8 mouse cellular contexts compared by ENCODE assay signal in genomic region chr2:37766027-37766761, GRCm38 (mm10). TPM values are rescaled to one million over a fixed set of nuclear protein-coding genes. Genes with fewer than 3 reads are reported as not detected.
A peak's percentile ranks its signal among the peaks of the same experiment; 100 is the strongest.
DNase-seq lines count a peak whose midpoint lies in the region; ATAC-seq lines count a peak whose summit lies in the region.

No protein-coding gene starts in this region.

- H3K36me3 ChIP-seq in midbrain, embryonic 10.5 days, result no peaks in the 10 kb centered on the region
- H3K36me3 ChIP-seq in midbrain, embryonic 16.5 days (ENCODE audit: control insufficient read depth, insufficient read depth, low read length), result no peaks in the 10 kb centered on the region
- H3K36me3 ChIP-seq in forebrain, embryonic 14.5 days (ENCODE audit: control insufficient read depth, insufficient read depth, low read length), result no peaks in the 10 kb centered on the region
- no peaks in the 10 kb centered on the region for H3K36me3 ChIP-seq in liver, embryonic 12.5 days
- no peaks in the 10 kb centered on the region for H3K36me3 ChIP-seq in stomach, embryonic 16.5 days (ENCODE audit: control insufficient read depth, insufficient read depth, low read length)

- H3K4me1 ChIP-seq in midbrain, embryonic 10.5 days, result peaks cover 68% of the 10 kb centered on the region
- H3K4me1 ChIP-seq in midbrain, embryonic 16.5 days (ENCODE audit: control insufficient read depth, insufficient read depth, low read length), result peaks cover 19% of the 10 kb centered on the region
- peaks cover 15% of the 10 kb centered on the region for H3K4me1 ChIP-seq in forebrain, embryonic 14.5 days (ENCODE audit: control insufficient read depth, insufficient read depth, low read length)
- peaks cover 13% of the 10 kb centered on the region for H3K4me1 ChIP-seq in liver, embryonic 12.5 days
- peaks cover 34% of the 10 kb centered on the region for H3K4me1 ChIP-seq in stomach, embryonic 16.5 days (ENCODE audit: control insufficient read depth, insufficient read depth, low read length)

- DNase-seq in midbrain, embryonic 10.5 days (ENCODE audit: low spot score), result peak; percentile 45
- DNase-seq in forebrain, embryonic 14.5 days (ENCODE audit: low spot score), result peak; percentile 46
- no peak for DNase-seq in layer of hippocampus, adult 9-10 months (ENCODE audit: low spot score)
- no peak for DNase-seq in right cerebral cortex, postnatal 4 days

- peak overlapping the region; percentile 20; the same call in 1 of the 2 replicates for H3K4me3 ChIP-seq in midbrain, embryonic 10.5 days
- H3K4me3 ChIP-seq in midbrain, embryonic 16.5 days (ENCODE audit: low read depth, low read length), result no peak overlapping the region
- no peak overlapping the region for H3K4me3 ChIP-seq in forebrain, embryonic 14.5 days (ENCODE audit: low read depth, low read length)
- no peak overlapping the region for H3K4me3 ChIP-seq in liver, embryonic 12.5 days
- no peak overlapping the region for H3K4me3 ChIP-seq in stomach, embryonic 16.5 days (replicated peaks; ENCODE audit: low read length)

- peak overlapping the region; percentile 77 for H3K27ac ChIP-seq in midbrain, embryonic 10.5 days (replicated peaks)
- H3K27ac ChIP-seq in midbrain, embryonic 16.5 days (ENCODE audit: low read length), result no peak overlapping the region
- H3K27ac ChIP-seq in forebrain, embryonic 14.5 days (ENCODE audit: low read depth, low read length), result no peak overlapping the region
- no peak overlapping the region for H3K27ac ChIP-seq in liver, embryonic 12.5 days
- H3K27ac ChIP-seq in stomach, embryonic 16.5 days (ENCODE audit: low read length), result no peak overlapping the region

- H3K4me2 ChIP-seq in midbrain, embryonic 16.5 days (ENCODE audit: low read length), result no peak overlapping the region
- H3K4me2 ChIP-seq in forebrain, embryonic 14.5 days (ENCODE audit: low read length), result no peak overlapping the region
- H3K4me2 ChIP-seq in liver, embryonic 12.5 days, result no peak overlapping the region
- H3K4me2 ChIP-seq in stomach, embryonic 16.5 days (ENCODE audit: low read depth, low read length), result no peak overlapping the region

- no peak for ATAC-seq in midbrain, embryonic 16.5 days
- peak; percentile 30; the same call in 1 of the 2 replicates for ATAC-seq in forebrain, embryonic 14.5 days
- 0 out of 2 replicates have a peak, but pooled peaks have one; percentile 10 for ATAC-seq in liver, embryonic 12.5 days
- 0 out of 2 replicates have a peak, but pooled peaks have one; percentile 6 for ATAC-seq in stomach, embryonic 16.5 days (ENCODE audit: insufficient read depth, low FRiP score)
- ATAC-seq in cerebellum, adult (ENCODE audit: insufficient number of reproducible peaks, low FRiP score, low TSS enrichment), result no peak

- H3K9ac ChIP-seq in midbrain, embryonic 16.5 days (ENCODE audit: low read depth, low read length), result no peak overlapping the region
- no peak overlapping the region for H3K9ac ChIP-seq in forebrain, embryonic 14.5 days (ENCODE audit: low read length)
- H3K9ac ChIP-seq in liver, embryonic 12.5 days, result no peak overlapping the region
- no peak overlapping the region for H3K9ac ChIP-seq in stomach, embryonic 16.5 days (ENCODE audit: low read length)

- no peaks in the 10 kb centered on the region for H3K9me3 ChIP-seq in midbrain, embryonic 10.5 days (replicated peaks)
- no peaks in the 10 kb centered on the region for H3K9me3 ChIP-seq in midbrain, embryonic 16.5 days (replicated peaks; ENCODE audit: control insufficient read depth, low read length, poor library complexity, severe bottlenecking)
- H3K9me3 ChIP-seq in forebrain, embryonic 14.5 days (replicated peaks; ENCODE audit: control insufficient read depth, low read length), result no peaks in the 10 kb centered on the region
- no peaks in the 10 kb centered on the region for H3K9me3 ChIP-seq in liver, embryonic 12.5 days (replicated peaks)
- no peaks in the 10 kb centered on the region for H3K9me3 ChIP-seq in stomach, embryonic 16.5 days (replicated peaks; ENCODE audit: control insufficient read depth, low read length)

- WGBS in midbrain, embryonic 10.5 days, result 37% methylated on average over 10 of the region's 11 CpGs
- 31% methylated on average over 10 of the region's 11 CpGs for WGBS in midbrain, embryonic 16.5 days
- WGBS in forebrain, embryonic 14.5 days, result 39% methylated on average over 10 of the region's 11 CpGs
- 35% methylated on average over 11 of the region's 11 CpGs for WGBS in liver, embryonic 12.5 days (ENCODE audit: insufficient replicate concordance)
- WGBS in stomach, embryonic 16.5 days, result 52% methylated on average over 10 of the region's 11 CpGs

- peaks cover 85% of the 10 kb centered on the region for H3K27me3 ChIP-seq in midbrain, embryonic 10.5 days (ENCODE audit: low read depth, poor library complexity, severe bottlenecking)
- H3K27me3 ChIP-seq in midbrain, embryonic 16.5 days (ENCODE audit: control insufficient read depth, insufficient read depth, low read depth, low read length), result no peaks in the 10 kb centered on the region
- H3K27me3 ChIP-seq in forebrain, embryonic 14.5 days (replicated peaks; ENCODE audit: control insufficient read depth, insufficient read depth, low read length), result no peaks in the 10 kb centered on the region
- H3K27me3 ChIP-seq in liver, embryonic 12.5 days (replicated peaks), result peaks cover 41% of the 10 kb centered on the region
- peaks cover 16% of the 10 kb centered on the region for H3K27me3 ChIP-seq in stomach, embryonic 16.5 days (ENCODE audit: control insufficient read depth, insufficient read depth, low read length)

RNA-seq across cellular contexts. Expression of gene Crb2, which starts 9.9 kb away (rescaled TPM):
- polyA plus RNA-seq in midbrain, embryonic 10.5 days (2016; fragmentation: Nextera tagmentation; extraction: Ambion mirVana), result 31.1 and 31.4 TPM in 2 replicates
- 4.2 and 5.3 TPM in 2 replicates for polyA plus RNA-seq in midbrain, embryonic 16.5 days (2015; fragmentation: Nextera tagmentation; extraction: Ambion mirVana)
- polyA plus RNA-seq in forebrain, embryonic 14.5 days (2014; fragmentation: Nextera tagmentation; extraction: Ambion mirVana), result 4.0 and 4.2 TPM in 2 replicates
- 1.5 and 1.6 TPM in 2 replicates for polyA plus RNA-seq in liver, embryonic 12.5 days (2016; fragmentation: Nextera tagmentation; extraction: Ambion mirVana)
- 0.94 and 1.7 TPM in 2 replicates for polyA plus RNA-seq in stomach, embryonic 16.5 days (2015; fragmentation: Nextera tagmentation; extraction: Ambion mirVana)

Comparison
In these comparisons a context has a peak if more than half of its experiments do, and no peak if none do; other contexts are left out.
1. DNase-seq: peak in midbrain, embryonic 10.5 days (single experiment) and forebrain, embryonic 14.5 days (single experiment); none in layer of hippocampus, adult 9-10 months (single experiment) and right cerebral cortex, postnatal 4 days (single experiment).
2. ATAC-seq: peak in forebrain, embryonic 14.5 days (single experiment), liver, embryonic 12.5 days (single experiment) and stomach, embryonic 16.5 days (single experiment); none in midbrain, embryonic 16.5 days (single experiment) and cerebellum, adult (single experiment).